Mouse (Mus musculus) heart, postnatal 25 days (tissue): ENCODE results near the gene Sp2. TPM values are rescaled to one million over a fixed set of nuclear protein-coding genes. Genes with fewer than 3 reads are reported as not detected.
A peak's percentile ranks its signal among the peaks of the same experiment; 100 is the strongest.

Experiments
- DNase-seq: peaks from one replicate; pipeline ENCODE4 v3.0.0; 2022; ENCODE audit warnings: low spot score
- intact Hi-C: fragments of 180-260 bp; cut with DNase I; formaldehyde crosslinking; loops from one replicate; pipeline ENCODE4 v1.15.1; 2025
- total RNA-seq, 2 experiments: library from RNA; stranded (reverse); gene quantifications; 2 replicates each; pipeline ENCODE4 v1.2.3; 2021

Gene Sp2
- total RNA-seq, 2 experiments from 2014 or later = 9.8 to 11.6 TPM

DNA sequence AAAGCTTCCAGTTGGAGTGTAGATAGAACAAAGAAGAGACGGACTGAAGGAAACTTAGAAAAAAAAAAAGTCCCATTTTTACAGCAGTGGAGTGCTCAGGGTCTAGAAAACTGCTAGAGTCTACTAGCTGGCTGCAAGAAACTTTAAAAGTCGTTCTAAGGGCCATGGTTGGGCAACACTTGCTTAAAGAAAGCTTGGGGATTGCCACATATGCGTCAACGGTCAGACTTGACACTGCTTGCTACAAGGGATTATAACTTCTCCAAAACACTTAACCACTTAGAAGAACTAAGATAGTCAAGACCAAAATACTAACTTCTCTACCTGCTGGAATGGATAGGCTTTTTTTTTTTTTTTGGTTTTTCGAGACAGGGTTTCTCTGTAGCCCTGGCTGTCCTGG is 7.9 kb downstream of the Sp2 start:
- no peak for DNase-seq
- intact Hi-C loops = no loop called here

DNA sequence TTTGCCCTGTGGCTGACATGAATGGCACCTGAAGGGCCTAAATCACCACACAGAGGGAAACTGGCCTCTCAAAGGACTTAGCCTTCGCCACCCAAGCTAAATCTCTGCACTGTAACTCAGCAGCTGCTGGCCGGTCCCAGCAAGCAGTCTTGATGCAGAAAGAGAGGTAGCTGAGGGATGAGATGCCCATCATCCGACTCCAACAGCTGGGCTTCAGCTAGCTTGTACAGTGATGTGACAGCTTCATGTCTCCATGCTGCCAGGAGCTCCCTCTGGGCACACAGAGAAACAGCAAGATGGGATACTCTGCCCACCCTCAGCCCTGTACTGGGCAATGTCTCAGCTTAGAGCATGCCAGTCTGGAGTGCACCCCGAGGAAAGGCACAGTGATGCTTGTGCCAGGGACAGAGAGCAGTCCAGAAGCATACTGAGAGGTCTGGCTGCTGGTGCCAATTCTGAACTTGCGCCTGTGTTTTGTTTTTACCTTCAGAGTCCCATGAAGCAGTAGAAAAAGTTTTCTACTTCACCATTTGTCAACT is 9.3 kb downstream of the Sp2 start:
- intact Hi-C loops = no loop called here
- no peak for DNase-seq

DNA sequence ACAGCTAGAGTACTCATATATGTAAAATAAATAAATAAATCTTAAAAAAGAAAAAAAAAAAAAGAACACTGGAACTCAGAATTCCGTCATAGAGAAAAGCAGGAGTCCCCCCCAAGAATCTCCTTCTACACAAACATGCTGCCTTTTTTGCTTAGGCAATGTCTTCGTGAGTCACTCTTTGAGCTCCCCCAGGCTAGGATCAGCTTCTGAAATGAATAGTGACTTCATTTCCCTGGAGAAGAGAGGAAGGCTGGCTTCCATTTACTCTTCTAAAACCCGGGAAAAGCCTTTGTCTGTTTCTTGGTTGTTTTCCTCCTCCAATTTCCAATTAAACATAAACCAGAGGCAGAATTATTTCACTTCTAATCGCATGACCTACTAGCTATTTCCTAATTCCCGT is 9.9 kb downstream of the Sp2 start:
- no peak for DNase-seq

DNA sequence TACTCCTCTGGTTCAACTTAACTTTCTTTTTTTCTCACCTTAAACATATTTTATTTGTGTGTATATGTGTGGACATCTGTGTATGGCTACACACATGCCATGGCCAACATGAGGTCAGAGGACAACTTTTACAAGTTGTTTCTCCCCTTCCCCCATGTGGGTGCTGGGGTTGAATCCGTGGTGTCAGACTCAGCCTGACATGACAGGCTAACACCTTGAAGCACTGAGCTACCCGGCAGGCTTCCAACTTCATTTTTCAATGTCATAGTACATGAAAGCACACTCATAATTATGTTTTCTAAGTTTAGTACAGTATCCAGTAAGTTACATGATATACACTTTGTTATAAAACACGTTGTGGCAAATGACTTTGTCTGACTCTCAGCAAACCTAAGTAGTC is 12.4 kb downstream of the Sp2 start:
- intact Hi-C loops = no loop called here
- no peak for DNase-seq

More for the DNA sequence above, 9.9 kb downstream of the Sp2 start:
- intact Hi-C loops = no loop called here

DNA sequence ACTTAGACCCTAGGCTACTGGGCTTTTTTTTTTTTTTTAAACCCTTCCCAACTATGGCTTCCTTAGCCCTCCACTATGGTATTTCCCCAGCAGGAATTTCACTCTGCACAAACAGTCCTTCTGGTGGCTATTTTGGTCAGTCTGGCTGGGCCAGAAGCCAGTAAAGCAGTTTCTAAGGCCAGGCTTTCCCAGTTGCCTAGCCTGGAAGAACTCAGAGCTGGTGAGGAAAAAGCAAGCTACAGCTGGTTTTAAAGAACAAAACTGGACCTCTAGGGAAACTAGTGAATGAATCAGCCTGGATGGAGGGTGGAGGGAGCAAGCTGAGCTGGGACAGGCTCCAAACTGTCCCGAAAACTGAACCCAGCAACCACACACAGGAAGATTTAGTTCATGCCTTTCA is 13.0 kb downstream of the Sp2 start:
- intact Hi-C loops = no loop called here
- DNase-seq = peak; percentile 73

DNA sequence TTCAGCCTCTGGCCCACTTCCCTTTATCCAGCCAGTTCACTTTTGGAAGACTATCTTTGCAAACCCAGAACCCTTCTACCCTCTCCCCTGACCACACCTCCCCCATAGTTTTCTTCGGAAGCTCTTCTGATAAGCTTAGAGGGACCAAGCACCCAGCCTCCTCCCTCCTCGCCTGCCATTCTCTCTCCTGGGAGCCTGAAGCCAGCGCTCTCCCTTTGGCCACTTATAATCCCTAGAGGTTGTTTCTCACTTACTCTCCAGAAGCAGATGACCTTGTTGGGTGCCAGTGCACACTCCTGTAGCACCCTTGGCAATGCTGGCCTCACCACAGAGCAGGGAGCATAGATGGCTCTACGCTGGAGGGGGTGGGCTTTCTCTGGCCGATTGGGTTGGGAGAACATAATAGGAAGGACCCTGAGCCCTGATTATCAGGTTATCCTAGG is 13.5 kb downstream of the Sp2 start:
- intact Hi-C loops = no loop called here
- no peak for DNase-seq

DNA sequence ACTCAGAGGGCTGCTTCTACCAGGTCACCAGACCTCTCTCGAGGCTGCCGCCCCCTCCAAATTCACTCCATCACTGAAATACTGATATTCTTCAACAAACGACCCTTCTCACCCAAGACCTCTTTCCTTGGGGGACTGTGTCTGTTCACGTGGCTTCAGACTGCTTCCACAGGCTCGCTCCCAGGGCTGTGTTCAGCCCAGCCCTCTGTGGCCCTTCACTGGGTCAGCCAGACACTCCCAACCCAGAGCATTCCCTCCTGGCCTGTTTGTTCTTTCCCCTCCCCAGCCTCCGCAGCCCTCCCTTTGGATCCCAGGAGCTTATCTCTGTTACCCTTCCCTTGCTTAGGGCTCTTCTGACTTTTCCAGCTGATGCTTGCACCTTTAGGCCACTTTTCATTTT is 14.3 kb downstream of the Sp2 start:
- intact Hi-C loops = no loop called here
- DNase-seq = peak; percentile 34

DNA sequence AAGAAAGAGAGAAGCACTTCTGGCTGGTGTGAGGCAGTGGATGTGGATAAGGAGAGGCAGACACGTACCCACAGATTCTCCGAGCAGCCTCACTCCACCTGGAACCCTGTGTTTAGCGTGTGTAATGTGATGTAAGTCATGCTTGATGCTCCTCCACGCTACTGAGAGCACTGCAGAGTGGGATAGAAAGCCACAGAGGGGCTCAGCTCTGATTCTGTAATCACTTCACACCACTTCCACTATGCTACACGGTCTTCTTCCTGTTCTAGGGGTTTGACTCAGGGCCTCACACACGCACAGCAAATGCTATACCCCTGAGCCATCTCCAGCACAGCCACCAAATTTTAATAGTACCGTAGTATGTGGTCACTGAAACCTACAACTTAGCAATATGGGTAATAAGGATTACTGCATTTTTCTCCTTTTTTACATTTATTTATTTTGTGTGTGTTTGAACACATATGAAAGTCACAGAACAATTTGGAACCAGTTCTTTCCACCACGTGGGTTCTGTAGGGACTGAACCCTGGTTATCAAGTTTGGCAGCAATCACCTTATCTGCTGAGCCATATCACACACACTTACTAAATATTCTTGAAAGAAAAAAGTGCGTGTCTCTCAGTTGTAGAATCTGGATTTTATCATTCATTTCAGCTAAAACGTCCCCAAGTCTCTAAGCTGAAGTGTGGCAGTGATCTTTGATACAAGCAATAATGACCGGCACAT is 15.1 kb downstream of the Sp2 start:
- DNase-seq = no peak
- intact Hi-C loops = no loop called here

DNA sequence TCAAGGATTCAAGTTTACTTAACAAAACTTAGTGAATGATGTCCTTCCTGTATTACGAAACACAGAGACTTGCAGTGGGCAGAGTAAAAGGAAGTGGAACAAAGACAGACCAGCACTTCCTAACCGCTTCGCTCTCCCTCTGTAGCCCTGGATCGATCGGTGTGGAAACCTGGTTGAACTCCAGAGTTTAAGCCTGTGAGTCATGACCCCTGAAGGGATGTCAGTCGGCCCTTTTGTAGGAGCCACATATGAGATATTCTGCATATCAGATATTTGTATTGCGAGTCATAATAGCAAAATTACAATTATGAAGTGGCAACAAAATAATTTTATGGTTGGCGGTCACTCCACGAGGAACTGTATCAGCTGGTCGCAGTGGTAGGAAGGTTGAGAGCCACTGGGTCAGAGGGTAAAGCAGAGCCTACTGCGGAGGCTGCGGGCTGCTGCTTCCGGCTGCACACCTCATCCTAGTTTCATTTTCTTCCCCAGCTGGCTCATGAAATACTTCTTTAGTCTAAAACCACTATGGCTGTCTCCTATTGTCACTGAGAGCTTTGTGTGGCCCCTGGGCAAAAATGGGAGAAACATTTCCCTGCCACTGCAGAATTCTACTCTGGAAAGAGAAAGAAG is 15.7 kb downstream of the Sp2 start:
- intact Hi-C loops = no loop called here
- no peak for DNase-seq

DNA sequence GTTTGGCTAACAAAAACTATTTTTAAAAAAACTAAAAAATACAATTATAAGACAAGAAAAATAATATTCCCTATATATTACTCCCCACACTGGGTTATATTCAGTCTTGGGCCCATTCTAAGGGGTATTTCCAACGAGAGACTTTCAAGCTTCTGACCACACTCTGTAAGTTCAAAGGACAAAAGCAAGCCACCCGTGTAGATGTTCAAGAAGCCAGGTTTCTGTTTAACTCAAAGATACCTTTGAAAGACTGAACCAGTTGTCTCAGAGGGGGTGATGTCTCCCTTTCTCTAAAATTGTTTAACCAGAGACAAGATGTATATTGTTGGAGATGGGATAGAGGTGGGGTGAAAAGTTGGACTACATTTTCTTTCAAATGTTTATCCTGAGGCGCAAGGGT is 16.6 kb downstream of the Sp2 start:
- DNase-seq = no peak
- intact Hi-C loops = no loop called here

DNA sequence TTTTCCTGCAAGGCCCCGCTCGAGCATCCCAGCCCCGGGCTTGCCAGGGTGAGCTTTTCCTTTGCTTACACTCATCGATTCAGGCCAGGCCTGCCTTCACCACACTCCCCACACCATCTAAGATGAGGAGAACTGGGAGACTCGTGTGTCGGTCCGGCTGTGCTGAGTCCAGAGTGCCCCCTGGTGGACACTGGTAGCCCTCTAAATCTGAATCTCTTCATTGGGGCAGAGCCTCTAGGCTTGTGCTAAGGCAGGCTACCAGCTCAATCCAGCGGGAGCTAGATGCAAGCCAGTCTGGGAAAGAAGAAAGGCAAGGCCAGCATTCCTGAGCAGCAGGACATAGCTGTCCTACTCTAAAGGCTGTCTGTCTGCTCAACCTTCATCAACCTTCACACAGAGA is 19.2 kb downstream of the Sp2 start:
- intact Hi-C loops = loop anchor here (2.0 to 5.0 kb wide), 2 partner anchors 47 to 96 kb away; partner anchors contain the start of gene Cdk5rap3
- DNase-seq = peak; percentile 66

DNA sequence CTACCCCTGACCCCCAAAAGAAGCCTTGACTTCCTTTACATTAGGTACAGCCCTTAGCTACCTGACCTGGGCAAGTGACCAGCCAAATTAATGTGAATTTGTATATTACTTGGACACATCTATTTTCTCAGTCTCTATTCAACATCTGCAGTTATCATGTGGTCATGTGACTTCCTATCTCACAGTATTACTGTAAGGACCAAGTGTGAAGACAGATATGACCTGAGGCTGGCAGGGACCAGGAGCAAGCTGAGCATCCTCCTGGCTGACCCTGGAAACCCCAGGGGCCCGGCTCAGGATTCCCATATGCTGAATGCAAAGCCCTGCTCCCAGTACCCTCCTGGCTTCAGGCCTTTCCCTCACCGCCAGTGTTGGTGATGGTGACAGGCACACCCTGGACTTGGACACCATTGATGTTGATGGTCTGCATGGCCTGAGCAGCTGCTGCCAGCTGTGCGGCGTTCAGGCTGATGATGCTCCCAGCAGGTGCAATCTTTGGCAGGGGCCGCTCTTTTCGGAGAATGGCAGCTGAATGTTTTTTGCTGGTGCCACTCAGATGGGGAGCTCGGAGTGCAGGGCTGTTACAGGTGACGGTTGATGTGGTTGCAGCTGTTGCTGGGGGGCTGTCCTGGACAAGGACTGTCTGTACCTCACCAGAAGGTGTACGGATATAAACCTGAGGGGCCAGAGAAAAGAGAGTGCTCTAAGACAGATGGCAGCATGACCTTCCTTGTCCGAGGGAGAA is 25.5 kb downstream of the Sp2 start:
- no peak for DNase-seq
- intact Hi-C loops = no loop called here

DNA sequence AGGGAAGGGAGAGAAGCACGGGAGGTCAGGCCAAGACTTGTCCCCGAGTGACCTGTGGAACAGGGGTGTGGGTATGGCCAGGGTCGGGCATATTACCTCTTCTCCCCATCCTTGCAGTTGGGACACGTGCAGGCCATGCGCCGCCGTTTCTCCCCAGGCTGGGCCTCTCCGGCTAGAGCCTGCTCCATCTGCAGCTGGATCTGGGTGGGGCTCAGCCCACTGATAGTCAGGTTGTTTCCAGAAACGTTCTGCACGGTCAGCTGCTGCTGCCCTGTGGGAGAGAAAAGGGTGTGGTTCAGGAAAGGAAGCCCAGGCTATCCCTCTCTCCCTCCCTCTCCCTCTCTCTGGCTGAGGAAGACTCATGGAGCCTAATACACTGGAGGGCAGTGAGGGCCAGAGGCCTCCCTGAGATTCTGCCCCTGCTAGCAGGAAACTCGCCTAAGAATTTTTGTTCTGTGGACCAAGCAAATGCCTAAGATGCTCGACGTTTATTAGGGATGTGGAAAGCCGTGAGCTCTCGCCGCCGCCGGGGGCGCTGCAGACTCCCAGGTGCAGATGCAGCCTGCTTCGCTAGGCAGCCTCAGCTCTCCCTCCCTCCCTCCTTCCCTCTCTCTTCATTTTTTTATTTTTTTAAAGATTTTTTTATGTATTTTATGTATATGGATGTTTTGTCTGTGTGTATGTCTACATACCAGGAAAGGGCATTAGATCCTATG is 26.6 kb downstream of the Sp2 start:
- DNase-seq = no peak
- intact Hi-C loops = no loop called here

DNA sequence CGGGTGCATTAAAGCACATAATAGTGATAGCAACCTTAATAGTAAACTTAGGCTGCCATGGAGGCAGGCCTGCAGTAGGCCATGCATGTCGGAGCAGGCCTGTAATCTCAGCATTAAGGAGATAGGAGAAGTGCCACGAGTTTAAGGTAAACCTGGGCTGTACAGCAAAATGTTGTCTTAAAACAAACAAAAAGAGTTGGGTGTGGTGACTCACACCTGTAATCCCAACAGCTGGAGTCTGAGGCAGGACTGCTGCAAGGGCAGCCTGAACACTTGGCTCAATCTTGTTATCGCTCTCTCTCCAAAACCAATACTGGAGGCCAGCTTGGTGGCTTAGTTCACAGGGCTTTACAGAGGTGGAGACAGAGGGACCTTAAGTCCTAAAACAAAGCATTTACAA is 27.7 kb downstream of the Sp2 start:
- intact Hi-C loops = no loop called here
- no peak for DNase-seq

DNA sequence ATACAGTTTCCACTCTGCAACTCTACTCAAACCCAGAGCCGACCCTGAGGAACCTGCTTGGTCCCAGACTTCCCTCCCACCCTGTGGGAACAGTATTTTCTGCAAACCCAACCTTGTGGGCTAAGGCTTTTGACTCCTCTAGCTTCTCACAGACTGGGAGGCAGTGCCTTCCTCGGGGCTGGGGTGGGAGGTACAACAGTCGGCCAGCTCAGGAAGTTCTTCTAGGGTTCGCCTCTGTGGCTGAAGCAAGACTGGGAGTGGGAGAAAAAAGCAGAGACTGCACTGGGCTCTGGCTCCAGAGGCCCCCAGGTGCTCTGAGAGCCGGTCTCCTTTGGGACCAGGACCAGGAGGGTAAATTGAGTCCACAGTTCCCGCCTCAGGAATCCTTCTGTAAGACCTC is 29.9 kb downstream of the Sp2 start:
- no peak for DNase-seq
- intact Hi-C loops = no loop called here

DNA sequence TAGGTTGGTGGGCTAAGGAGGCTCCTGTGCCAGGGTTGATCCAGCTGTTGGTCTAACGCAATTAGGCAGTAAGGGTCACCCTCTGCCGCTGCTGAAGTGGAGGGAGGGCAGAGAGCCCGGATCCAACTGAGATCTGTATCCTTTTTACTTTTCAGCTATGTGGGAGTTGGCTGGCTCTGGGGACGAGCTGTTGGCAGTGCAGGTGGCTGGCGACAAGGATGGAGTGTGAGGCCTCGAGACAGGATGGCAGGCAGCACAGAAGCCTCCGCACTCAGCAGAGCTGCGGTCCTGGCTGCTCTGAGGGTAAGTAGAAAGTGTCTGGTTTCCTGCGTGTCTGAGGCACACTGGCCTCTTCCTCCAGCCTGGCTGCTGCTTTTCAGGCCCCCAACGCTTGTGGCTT is 30.3 kb downstream of the Sp2 start:
- intact Hi-C loops = no loop called here
- no peak for DNase-seq

DNA sequence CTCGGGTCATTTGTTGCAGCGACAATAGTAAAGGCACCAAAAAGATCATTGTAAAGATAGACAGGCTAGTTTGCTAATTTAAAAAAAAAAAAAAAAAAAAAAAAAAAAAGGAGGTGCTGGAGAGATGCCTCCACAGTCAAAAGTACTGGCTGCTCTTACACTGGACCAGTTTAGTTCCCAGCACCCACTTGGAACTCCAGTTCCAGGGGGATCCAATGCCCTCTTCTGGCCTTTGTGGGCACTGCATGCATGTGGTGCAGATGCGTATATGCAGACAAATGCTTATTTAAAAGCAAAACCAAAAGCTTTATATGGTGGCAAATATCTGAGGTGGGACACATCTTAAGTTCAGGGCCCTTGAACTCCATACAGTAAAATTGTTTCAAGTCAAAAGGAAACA is 32.0 kb downstream of the Sp2 start:
- DNase-seq = no peak
- intact Hi-C loops = no loop called here

DNA sequence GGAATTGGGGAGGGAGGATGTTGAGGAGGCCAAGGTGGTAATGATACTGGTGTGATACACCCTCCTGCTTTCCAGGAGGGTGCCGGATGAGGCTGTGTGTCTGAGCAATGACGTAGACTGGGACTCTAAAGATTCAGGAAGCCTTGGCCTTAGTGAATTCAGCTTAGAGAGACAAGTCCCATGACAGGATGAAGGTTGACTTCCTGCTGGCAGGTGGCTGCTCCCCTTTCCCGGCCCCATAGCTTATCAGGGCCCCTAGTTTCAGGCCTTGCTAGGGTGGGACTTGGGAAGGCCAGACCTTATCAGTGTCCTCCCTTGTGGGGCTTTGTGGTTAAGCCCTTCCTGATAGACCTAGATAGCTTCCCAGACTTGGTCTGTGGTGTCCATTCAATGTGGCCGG is 34.9 kb downstream of the Sp2 start:
- intact Hi-C loops = no loop called here
- DNase-seq = no peak

DNA sequence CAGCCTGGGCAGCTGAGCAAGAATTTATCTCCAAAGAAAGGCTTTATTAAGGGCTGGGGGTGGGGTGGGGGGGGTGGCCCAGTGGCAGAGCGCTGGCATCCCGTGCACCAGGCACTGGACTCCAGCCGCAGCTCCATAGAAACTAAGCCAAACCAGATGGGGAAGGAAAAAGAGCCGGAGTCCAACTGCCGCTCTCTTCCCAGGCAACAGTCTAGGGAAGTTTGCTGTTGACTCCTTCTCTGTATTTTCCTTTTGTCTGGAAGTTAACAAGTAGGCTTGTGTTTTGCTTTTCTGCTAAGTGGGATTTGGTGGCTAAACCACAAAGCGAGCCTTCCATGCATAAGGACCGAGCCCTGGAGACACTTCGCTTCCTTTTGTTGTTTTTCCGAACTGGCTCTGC is 36.3 kb downstream of the Sp2 start:
- DNase-seq = no peak
- intact Hi-C loops = no loop called here

DNA sequence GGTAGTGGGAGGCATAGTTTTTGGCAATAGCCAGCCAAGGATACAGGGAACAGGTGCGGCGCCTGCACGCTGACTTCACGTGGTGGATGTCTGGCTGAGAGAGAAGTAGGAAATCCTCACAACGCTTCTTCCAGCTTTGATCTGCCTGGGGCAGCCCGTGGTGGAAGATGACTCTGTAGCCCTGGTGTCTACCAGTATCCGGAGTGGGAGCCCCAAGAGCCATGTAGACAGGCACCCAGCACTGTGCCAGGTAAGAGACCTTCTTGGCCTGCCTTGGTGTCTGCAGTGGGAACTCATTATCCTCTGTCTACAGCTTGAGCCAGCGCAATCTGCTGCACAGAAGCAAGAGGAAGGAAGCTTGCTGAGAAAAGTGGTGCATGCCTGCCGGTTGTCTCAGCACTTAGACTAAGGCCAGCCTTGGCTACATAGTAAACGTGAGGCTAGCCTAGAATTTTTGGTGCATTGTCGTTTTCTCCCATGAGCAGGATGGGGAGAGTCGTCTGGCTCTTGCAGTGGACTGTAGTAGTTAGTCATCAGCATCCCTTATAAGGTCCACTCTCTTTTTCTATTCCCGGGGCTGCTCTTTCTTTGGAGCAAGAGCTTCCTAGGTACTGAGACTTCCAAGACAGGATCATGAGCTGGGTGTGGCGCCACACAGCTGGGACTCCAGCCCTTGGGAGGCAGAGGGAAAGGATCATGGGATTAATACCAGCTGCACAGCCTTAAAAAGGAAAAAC is 37.7 kb downstream of the Sp2 start:
- DNase-seq = no peak
- intact Hi-C loops = no loop called here
